Mouse (Mus musculus): ENCODE data around the gene Slc39a5.
A peak's percentile ranks its signal among the peaks of the same experiment; 100 is the strongest.

The Slc39a5 gene

DNA sequence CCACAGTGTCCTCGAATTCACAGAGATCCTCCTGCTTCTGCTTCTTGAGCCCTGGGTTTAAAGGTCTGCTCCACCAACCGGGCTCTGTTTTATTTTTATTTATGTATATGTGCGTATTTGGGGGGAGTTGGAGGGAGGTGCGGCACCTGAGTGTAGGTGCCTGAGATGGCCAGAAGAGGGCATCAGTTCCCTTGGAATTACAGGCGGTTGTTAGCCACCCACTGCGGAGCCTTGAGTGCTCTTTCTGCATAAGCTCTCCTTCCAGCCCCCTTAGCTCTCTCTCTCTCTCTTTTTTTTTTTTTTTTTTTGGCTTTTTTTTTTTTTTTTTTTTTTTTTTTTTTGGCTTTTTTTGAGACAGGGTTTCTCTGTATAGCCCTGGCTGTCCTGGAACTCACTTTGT lies 26.6 kb downstream of the Slc39a5 start:
- no peak for DNase-seq

DNA sequence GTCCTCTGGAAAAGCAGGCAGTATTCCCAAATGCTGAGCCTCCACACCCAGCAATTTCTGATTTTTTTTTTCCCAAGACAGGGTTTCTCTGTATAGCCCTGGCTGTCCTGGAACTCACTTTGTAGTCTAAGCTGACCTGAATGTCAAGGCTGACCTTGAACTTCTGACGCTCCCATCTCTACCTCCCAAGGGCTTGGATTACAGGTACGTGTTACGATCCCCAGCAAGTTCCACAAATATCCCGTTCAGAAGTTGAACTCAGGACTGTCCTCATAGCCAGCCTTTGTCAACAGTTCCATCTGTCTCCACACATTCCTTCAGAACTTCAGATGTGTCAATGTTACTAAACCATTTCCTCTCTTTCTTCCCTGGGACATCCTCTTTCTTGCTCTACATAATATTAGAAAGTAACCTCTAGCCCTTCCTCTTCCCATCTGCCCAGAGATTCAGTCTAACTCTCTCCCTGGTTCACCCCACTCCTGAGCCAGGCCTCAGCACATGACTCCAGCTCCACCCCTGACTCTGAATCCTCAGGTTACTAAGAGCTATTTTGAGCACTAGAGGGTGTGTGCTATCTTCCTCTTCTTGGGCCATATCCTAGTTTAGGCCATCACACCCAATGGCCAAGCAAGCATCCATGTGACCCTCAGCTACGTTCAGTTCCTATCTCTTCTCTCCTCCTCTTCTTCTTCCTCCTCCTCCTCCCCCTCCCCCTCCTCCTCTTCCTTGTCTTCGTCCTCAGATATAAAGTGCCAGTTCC lies 27.9 kb downstream of the Slc39a5 start:
- DNase-seq = no peak

DNA sequence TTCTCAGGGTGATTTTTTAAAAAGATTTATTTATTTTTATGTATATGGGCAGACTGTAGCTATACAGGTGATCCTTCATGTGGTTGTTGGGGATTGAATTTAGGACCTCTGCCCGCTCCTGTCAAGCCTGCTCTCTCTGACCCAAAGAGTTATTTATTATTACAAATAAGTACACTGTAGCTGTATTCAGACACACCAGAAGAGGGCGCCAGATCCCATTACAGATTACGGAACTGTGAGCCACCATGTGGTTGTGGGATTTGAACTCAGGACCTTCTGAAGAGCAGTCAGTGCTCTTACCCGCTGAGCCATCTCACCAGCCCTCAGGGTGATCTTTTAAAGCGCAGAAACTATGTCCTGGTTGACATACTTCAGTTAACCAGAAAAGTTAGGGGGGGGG lies 28.9 kb downstream of the Slc39a5 start:
- DNase-seq = no peak

DNA sequence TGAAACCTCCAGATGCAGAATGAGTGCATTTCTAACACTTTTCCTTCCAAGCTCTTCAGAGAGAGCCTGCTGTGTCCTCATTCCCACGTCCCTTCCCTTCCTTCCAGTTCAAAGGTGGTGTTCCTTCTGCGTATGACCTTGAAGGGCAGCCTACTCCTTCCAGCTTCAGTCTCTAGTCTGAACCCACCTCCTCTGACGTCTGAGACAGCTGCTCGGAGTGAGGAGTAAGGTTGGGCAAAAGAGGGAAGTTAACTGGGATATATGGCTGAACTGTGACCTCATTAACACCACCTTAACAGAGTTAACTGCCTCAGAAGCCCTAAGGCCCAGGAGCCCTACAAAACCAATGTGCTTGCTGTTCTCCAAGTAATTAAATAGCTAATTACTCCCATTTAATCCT lies 30.4 kb downstream of the Slc39a5 start:
- DNase-seq = no peak

DNA sequence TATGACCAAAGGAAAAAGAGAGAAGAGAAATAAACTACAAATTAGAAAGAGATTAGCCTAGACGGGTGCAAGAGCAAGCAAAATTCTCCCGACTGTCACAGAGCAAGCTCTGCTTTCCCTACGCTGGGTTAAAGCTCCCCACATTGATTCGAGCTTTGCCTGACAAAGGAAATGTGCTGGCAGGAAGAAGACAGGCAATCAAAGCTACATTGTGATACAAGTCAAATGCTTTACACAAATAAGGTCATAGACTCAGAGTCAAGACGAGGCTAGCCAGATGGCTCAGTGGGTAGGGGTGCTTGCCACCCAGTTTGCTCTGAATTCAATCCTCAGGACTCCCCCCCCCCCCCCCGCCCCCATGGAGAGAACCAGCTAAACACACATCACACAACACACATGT lies 31.0 kb downstream of the Slc39a5 start:
- DNase-seq = no peak

DNA sequence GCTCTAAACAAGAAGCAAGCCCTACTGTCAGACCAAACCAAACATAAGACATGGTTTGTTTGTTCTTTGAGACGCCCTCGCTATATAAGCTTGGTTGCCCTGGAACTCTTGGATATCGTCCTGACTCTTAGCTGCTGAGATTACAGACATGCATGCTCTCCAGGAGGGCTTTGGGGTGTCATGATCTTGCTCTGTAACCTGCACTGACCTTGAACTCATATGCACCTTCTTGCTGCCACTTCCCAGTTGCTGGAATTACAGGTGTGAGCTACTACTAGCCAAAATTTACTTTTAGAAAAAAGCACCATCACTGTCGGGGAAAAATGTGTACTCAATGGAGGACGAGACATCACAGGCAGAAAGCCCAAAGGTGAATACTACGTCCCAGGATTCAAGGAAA lies 31.4 kb downstream of the Slc39a5 start:
- no peak for DNase-seq

DNA sequence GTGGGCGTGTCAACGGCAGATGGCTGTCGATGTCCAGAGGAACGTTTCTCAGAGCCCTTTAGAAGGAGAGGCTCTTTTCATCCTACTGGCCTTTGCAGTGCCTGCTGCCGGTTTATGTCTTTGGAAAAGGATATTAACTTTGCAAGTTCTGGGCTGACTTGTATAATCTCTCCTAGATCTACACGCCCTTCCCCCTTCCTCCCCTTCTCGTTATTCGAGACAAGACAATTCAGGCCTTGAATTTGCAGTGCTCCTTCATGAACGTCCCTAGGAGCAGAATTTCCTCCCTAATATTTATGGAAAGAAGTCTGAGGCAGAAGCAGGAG lies 31.8 kb downstream of the Slc39a5 start:
- no peak for DNase-seq

DNA sequence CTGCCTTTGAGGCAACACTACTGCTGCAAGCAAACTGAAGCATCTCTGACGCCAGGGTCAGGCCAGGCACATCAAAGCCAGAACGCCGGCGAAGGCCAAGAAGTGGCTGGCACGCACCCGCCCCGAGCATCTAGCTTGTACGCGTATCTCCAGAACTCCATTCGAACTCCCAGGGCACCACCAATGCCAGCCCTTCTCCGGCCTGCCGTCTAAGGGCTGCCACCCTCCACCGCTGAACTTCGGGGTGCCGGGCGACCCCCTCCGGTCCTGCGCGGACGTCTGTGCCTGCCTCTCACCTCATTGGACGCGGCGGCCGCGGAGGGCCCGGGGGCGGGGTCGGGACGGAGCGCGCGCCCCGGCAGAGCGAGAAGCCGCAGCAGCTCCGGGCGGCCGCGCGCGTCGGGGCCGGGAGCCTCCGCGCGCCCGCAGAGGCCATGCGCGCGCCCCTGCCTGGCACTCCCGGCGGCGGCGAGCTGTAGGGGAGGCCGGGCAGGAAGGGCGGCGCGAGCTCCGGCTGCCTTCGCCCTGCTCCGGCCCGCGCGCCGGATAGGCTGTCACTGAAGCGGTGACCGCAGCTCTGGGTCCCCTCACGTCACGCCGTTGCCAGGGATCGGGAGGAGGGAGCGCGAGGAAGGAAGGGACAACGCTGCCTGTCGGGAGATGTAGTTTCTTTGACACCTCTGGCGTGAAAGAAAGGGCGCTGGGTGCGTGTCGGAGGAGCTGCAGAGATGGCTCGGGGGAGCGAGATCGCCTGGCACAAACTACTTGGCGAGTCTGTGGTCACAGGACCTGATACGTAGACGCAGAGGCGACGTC lies 32.4 kb downstream of the Slc39a5 start, which contains the start of gene Coq10a:
Gene Coq10a, minus strand, starts transcription at position 596 of the 816 bp plus-strand sequence.
- peak; percentile 95 for DNase-seq

DNA sequence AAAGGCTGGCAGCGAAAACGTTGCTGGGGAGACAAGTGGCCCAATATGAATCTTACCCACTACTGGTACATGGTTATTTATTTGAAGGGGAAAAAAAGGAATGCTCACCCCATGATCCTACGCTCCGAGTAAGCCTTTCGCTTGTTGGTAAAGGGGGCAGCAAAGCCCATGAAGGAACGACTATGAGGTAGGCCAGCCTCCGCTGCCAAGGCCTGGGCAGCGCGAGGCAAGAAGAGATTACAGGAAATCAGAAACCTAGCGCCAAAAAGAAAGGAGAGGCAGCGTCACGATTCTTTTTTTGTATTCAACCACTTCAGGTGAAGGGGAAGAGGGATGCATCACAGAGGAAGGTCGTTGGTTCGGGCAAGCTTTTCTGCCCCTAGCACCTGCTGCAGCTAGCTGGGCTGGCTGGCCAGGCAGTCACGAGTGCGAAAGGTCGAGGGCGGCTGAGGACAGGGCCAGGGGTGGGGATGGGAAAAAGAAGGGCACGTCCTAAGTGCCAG lies 33.1 kb downstream of the Slc39a5 start:
- DNase-seq = no peak

DNA sequence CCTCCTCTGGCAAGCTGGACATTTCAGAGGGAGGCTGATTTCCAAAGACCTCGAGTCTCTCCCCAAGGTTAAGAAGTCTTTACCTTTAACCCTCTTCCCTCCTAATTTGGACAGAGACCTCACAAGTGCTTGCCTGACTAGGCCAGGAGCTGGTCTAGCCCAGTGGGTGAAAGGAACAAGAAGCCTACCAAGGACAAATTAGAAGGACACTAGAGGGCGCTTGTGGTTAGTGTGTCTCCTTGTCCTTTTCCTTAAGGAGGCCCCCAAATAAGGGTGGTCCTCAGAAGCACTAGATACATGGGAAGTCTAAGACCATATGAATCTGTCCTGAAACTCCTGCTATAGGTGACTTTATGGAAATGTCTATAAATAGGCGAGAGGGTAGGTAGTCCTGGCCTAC lies 38.5 kb downstream of the Slc39a5 start:
- DNase-seq = no peak

DNA sequence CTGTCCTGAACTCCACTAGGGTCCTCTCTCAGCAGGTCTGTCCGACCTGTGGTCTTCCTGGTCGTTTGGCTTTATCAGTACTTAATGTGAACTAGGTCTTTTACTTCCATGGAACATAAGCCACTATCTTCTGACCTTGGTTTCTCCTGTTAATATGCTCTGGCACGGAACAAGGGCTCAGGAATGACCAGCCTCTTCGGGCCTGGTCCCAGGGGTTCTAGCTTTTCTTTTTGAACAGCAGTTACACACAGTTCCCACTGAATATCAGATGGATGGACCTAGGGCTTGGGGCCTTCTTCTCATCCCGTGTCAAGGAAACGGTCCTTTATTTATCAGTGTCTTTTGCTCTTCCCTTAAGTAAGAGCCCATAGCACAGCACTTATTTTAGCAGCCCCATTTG lies 39.2 kb downstream of the Slc39a5 start:
- no peak for DNase-seq

DNA sequence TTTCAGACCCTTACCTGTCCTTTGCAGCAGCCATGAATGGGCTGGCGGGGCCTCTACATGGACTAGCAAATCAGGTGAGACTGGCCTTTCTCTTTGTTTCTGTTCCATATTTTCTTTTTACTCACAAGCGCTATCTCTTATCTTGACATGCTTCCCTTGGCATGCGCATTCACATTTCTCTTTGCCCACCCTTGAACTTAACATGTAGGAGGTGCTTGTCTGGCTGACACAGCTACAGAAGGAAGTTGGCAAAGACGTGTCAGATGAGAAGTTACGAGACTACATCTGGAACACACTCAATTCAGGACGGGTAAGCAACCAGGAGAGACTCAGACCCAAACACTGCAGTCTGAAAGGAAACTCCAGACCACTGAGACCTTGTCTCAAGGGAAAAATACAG lies 41.8 kb downstream of the Slc39a5 start:
- DNase-seq = no peak

DNA sequence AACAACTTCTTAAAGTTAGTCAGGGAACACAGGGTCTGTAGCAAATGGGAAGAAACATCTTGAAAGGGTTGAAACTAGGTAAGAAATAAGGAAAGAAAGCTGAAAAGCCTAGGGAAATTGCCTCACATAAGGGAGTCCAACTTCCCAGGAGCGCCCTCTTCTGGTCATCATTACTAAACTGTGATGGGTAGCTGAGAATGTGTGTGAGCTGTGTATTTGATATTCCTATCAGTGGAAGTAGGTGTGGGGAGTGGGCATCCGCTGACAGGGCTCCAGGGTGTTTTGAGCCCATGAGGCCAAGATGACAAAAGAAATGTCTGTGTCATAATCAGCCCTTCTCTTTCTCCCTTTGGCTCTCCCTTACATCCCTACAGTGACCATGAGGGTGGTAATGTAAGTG lies 42.2 kb downstream of the Slc39a5 start:
- peak; percentile 43 for DNase-seq

DNA sequence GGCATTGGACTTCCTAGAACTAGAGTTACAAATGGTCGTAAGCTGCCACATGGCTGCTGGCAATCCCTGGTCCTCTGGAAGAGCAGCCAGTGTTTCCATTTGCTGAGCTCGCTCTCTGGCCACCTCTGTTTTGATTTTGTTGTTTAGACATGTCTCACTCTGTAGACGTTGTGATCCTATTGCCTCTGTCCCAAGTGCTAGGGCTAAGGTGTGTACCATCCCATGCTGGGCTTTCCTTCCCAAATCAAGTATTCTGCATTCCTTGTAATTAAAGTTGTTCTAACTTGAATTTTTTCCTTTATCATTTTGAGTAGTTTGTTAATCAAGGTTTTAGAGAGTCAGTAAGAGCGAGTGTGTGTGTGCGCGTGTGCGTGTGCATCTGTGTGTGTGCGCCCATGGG lies 53.5 kb downstream of the Slc39a5 start:
- no peak for DNase-seq
